Mouse (Mus musculus) ES-Bruce4 (cell line): ENCODE data around the gene Umps. TPM values are rescaled to one million over a fixed set of nuclear protein-coding genes. Genes with fewer than 3 reads are reported as not detected.

ENCODE experiments used
- H3K27ac ChIP-seq: 2 replicates; pipeline ENCODE4 v1.5.1; 2012; ENCODE audit warnings: low read length, inconsistent platforms; ENCODE audit not compliant: insufficient read depth
- H3K27me3 ChIP-seq: 2 replicates; pipeline ENCODE4 v1.6.1; 2012; ENCODE audit warnings: mild to moderate bottlenecking, low read length, inconsistent platforms; ENCODE audit not compliant: control insufficient read depth, poor library complexity, insufficient read depth, severe bottlenecking
- H3K36me3 ChIP-seq: 2 replicates; pipeline ENCODE4 v1.6.1; 2012; ENCODE audit warnings: inconsistent platforms, mild to moderate bottlenecking, low read length, moderate library complexity; ENCODE audit not compliant: control insufficient read depth, poor library complexity, insufficient read depth, severe bottlenecking
- H3K4me1 ChIP-seq: one replicate; pipeline ENCODE4 v1.8.1; 2011; ENCODE audit warnings: low read length; ENCODE audit not compliant: control insufficient read depth, insufficient read depth
- H3K4me3 ChIP-seq: 2 replicates; pipeline ENCODE4 v1.5.1; 2011; ENCODE audit warnings: low read depth, mild to moderate bottlenecking, low read length
- H3K9ac ChIP-seq: 2 replicates; pipeline ENCODE4 v1.6.1; 2012; ENCODE audit warnings: low read depth, mild to moderate bottlenecking, inconsistent platforms; ENCODE audit not compliant: poor library complexity, severe bottlenecking
- H3K9me3 ChIP-seq: replicated peaks from 2 replicates; pipeline ENCODE4 v1.6.1; 2012; ENCODE audit warnings: mild to moderate bottlenecking, low read length, inconsistent platforms; ENCODE audit not compliant: control insufficient read depth, poor library complexity, insufficient read depth, severe bottlenecking
- CTCF ChIP-seq: IDR thresholded peaks from one replicate; pipeline ENCODE4 v1.8.1; 2011; ENCODE audit warnings: low read depth, low read length
- EP300 ChIP-seq: IDR thresholded peaks from 2 replicates; pipeline ENCODE4 v1.6.1; 2011; ENCODE audit warnings: low read depth, low read length; ENCODE audit not compliant: insufficient read depth
- POLR2A ChIP-seq: IDR thresholded peaks from one replicate; pipeline ENCODE4 v1.8.1; 2011; ENCODE audit warnings: low read length; ENCODE audit not compliant: insufficient read depth
- polyA plus RNA-seq: library from polyadenylated mRNA; stranded (reverse); fragments of >200 nt; gene quantifications from 2 replicates; pipeline ENCODE4 v1.2.4, GENCODE M21; 2011; ENCODE audit warnings: low read depth; ENCODE audit not compliant: missing spikeins, insufficient read depth, insufficient read length

The Umps gene
- polyA plus RNA-seq, 1 experiment: 51.6 TPM

- Histone ChIP-seq H3K9me3 (no peaks in the 10 kb centered on the region), H3K27me3 (no peaks in the 10 kb centered on the region), H3K27ac (no peak overlapping the region), H3K4me1 (no peaks in the 10 kb centered on the region), H3K4me3 (no peak overlapping the region), H3K9ac (no peak overlapping the region), H3K36me3 (no peaks in the 10 kb centered on the region)
- no peak for TF ChIP-seq CTCF
- no peak for TF ChIP-seq EP300
- no peak for TF ChIP-seq POLR2A
Observed at GRCm38 (mm10) chr16:33939133-33939531, 27.7 kb downstream of the Umps start.

DNA sequence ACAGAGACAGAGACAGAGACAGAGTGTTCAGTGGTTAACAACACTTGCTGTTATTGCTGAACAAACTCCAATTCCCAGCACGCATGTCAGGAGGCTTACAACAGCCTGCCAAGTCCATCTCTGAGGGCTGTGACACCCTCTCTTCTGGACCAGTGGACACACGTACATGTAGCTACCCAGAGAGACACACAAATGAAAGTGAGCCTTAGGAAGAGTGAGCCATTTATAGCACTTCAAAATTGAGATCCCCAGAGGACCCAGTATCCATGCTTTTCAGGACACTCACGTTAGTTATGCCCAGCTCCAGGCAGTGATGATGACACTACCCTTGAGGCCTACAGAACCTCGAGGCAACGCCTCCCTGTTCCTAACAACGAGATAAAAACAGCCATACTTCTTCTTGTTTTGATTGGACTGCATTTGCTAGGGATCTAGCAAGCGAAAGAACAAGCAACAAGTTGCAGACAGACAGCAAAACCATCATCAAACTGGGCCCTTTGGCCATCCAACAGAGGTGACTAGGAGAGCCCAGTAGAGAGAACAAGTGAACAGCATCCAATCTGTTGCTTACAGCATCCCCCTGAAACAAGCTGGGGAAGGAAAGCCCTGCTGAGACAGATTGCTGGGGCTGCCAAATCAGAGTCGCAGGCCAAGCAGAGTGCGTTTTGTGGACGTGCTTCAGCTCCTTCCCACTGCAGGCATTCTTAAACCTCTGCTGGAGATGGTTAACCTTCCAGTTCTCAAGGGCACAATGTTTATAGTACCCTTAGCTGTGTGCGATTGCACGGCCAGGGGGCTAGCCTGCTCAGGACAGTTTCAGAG is 28.3 kb downstream of the Umps start:
- Histone ChIP-seq H3K27me3 (no peaks in the 10 kb centered on the region), H3K9ac (no peak overlapping the region), H3K4me3 (no peak overlapping the region), H3K36me3 (no peaks in the 10 kb centered on the region), H3K27ac (no peak overlapping the region), H3K9me3 (no peaks in the 10 kb centered on the region), H3K4me1 (no peaks in the 10 kb centered on the region)
- TF ChIP-seq CTCF: no peak
- TF ChIP-seq POLR2A: no peak

DNA sequence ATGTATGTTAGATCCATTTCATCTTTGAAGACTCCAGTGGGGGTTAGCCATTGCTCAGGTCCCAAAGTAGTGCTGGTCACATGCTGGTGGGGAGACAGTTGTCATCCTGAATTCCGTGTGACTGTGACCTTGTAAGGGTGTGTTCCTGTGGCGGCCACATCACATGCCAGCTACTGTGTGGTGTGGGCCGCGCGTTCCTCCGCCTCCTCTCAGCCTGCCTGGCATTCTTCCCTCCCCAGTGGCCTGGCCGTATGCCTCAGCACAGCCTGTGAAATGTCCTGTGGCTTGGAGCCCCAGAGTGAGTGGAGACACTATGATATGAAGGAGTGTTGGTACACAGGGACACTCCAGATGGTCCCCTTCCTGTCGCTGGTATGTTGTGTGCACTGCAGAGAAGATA is 29.3 kb downstream of the Umps start:
- Histone ChIP-seq H3K9me3 (no peaks in the 10 kb centered on the region), H3K9ac (no peak overlapping the region), H3K27ac (no peak overlapping the region), H3K27me3 (no peaks in the 10 kb centered on the region), H3K36me3 (no peaks in the 10 kb centered on the region), H3K4me3 (no peak overlapping the region), H3K4me1 (no peaks in the 10 kb centered on the region)
- TF ChIP-seq EP300 (no peak), CTCF (no peak), POLR2A (no peak)

DNA sequence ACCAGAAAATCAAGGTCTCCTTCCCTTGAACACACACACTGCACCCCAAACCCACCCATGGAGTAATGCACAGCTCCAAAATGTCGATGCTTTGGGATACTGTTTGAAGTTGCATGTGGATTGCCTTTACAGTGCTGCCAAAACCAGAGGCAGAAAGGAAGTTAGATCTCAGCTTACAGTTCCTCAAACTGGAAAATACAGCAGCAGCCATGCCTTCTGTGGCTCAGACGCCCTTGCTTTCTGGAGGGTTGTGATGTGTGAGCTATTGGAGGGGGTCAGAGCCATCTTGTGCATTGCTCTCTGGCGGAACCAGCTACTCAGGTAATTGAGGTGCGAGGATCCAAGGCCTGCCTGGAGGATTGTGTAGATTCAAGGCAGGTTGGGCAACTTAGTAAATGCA is 30.0 kb downstream of the Umps start:
- Histone ChIP-seq H3K36me3 (no peaks in the 10 kb centered on the region), H3K27ac (no peak overlapping the region), H3K9me3 (no peaks in the 10 kb centered on the region), H3K27me3 (no peaks in the 10 kb centered on the region), H3K4me1 (no peaks in the 10 kb centered on the region), H3K4me3 (no peak overlapping the region), H3K9ac (no peak overlapping the region)
- TF ChIP-seq EP300: no peak
- no peak for TF ChIP-seq CTCF
- TF ChIP-seq POLR2A: no peak

GRCm38 (mm10) chr16:33935407-33935785 is 31.4 kb downstream of the Umps start:
- Histone ChIP-seq H3K4me3 (no peak overlapping the region), H3K9ac (no peak overlapping the region), H3K27me3 (no peaks in the 10 kb centered on the region), H3K9me3 (no peaks in the 10 kb centered on the region), H3K27ac (no peak overlapping the region), H3K36me3 (no peaks in the 10 kb centered on the region), H3K4me1 (no peaks in the 10 kb centered on the region)
- TF ChIP-seq EP300 (no peak), CTCF (no peak), POLR2A (no peak)

GRCm38 (mm10) chr16:33934701-33935406 is 32.0 kb downstream of the Umps start:
- Histone ChIP-seq H3K27ac (no peak overlapping the region), H3K4me1 (no peaks in the 10 kb centered on the region), H3K9me3 (no peaks in the 10 kb centered on the region), H3K27me3 (no peaks in the 10 kb centered on the region), H3K36me3 (no peaks in the 10 kb centered on the region), H3K4me3 (no peak overlapping the region), H3K9ac (no peak overlapping the region)
- TF ChIP-seq EP300 (no peak), CTCF (no peak), POLR2A (no peak)
